Mouse (Mus musculus) lung, adult 18-20 months (tissue): Measurements from ENCODE around the gene Arntl2.
"Not testable (repeated sequence)": the region's sequence is repeated elsewhere in the genome, so short reads cannot be mapped to it uniquely, and the experiment has no call there.

Experiments
- DNase-seq, 2 experiments: peaks; one replicate each; pipeline ENCODE4 v3.0.0; 2022; ENCODE audit warnings: mixed read lengths in 2 of 2

Arntl2 gene

GRCm38 (mm10) chr6:146795924-146796545 lies at the start of gene Arntl2:
Gene Arntl2, plus strand, starts transcription at chr6:146796055.
- peak; percentile 65 to 69 for DNase-seq

- no peak for DNase-seq
Measured at GRCm38 (mm10) chr6:146746577-146746976, 49.3 kb upstream of the Arntl2 start.

GRCm38 (mm10) chr6:146747057-146747456 lies 48.8 kb upstream of the Arntl2 start:
- DNase-seq: no peak

GRCm38 (mm10) chr6:146748271-146748670 lies 47.6 kb upstream of the Arntl2 start:
- no peak for DNase-seq

- peak; percentile 39 to 63 for DNase-seq
Measured at GRCm38 (mm10) chr6:146751671-146752070, 44.2 kb upstream of the Arntl2 start.

- DNase-seq: no peak
Measured at GRCm38 (mm10) chr6:146752178-146752577, 43.7 kb upstream of the Arntl2 start.

DNA sequence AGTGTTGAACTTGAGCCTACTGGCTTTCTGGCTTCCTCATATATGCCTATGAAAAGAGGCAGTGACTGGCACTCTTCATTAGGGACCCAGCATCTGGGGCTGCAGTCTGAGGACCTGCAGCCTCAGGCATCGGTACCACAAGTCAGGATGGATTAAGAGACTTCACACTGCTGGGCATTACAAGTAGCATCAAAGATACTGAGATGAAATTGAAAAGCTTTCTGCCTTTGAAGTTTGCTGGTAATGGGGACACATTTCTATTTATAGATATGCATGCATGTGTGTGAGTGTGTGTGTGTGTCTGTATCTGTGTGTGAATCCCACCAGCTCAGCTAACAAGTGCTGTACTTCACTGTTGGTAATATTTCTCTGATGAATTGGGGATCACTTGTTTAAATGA lies 43.2 kb upstream of the Arntl2 start:
- DNase-seq: no peak

DNA sequence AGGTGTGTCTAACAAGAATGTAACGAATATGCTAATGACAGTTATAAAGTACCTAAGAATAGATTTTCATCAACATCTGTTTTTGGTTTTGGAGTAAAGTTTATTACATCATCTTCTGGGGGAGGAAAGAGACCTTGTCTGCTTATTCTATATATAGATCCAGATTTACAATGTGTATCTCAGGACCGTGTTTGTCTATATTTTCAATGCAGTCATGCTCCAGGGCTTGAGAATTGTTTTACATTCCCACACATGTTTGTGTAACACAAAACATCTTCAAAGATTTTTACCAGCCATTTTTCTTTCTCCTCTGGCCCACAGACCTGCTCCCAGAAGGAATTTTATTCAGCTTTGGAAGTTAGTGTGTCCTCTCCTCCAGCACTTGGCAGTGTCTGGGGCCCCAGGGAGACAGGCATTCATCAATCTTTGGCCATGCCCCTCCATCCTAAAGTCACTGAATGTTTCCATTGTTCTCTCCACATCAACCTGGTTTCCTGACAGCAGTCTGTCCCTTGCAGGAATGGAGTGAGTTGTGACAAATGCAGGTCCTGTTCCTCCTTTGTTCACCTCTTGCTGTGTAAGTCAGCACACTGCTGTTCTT lies 42.2 kb upstream of the Arntl2 start:
- no peak for DNase-seq

GRCm38 (mm10) chr6:146755136-146755535 lies 40.7 kb upstream of the Arntl2 start:
- no peak for DNase-seq

- DNase-seq: no peak
Measured at GRCm38 (mm10) chr6:146755679-146756078, 40.2 kb upstream of the Arntl2 start.

DNA sequence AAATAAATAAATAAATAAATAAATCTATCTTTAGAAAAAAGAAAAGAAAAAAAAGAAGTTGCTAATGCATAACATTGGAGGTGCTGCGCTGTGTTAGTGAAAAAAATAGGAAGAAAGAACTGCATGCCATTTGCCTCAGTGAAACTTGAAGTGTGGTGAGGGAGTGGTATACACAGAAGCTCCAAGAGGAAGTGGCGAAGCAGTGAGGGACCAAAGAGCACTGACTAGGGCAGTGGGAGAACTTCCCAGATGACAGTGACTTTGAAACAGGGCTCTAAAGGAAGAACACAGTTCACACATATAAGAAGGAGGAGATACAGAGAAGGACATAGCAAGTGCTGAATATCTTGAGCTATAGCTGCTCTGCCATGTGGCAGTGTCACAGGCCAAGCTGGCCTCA lies 36.8 kb upstream of the Arntl2 start:
- no peak for DNase-seq

DNA sequence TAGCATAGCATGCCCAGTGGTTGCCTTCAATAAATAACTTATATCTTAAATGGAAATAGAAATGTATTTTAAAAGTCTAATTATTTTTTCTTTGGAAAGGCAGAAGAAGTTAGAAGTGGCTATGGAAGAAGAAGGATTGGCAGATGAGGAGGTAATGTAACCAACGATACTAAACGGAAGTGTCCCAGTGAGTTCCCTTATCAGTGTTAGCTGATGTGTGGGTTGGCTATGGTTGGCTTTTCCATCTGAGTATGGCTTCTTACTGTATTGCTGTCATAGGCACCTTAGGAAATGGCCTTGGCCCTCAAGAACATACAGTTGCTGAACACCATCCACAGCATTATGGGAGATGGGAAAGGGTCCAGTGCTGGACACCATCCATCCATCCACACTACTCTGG lies 35.8 kb upstream of the Arntl2 start:
- DNase-seq: no peak

- DNase-seq: no peak
Measured at GRCm38 (mm10) chr6:146760736-146761135, 35.1 kb upstream of the Arntl2 start.

- DNase-seq: no peak
Measured at GRCm38 (mm10) chr6:146762264-146762898, 33.5 kb upstream of the Arntl2 start.

DNA sequence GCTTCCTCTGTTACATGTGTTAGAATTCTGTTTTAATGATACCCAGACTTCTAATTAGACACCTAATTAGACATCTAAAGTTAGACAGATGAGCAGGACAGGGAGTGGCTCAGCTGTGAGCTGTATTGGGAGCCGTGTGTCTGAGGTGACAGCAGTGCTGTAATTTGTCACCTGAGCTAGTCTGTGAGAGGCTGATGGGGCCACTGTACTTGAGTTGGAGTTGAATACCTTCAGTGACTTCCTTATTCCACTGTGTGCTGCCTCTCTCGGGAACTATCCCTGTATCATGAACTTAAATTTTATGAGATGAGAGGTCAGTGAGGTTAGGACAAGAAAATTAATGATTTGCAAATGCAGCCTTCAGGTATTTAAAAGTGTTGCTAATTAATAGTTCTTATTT lies 31.3 kb upstream of the Arntl2 start:
- DNase-seq: no peak

- DNase-seq: no peak
Measured at GRCm38 (mm10) chr6:146765270-146765669, 30.6 kb upstream of the Arntl2 start.

DNA sequence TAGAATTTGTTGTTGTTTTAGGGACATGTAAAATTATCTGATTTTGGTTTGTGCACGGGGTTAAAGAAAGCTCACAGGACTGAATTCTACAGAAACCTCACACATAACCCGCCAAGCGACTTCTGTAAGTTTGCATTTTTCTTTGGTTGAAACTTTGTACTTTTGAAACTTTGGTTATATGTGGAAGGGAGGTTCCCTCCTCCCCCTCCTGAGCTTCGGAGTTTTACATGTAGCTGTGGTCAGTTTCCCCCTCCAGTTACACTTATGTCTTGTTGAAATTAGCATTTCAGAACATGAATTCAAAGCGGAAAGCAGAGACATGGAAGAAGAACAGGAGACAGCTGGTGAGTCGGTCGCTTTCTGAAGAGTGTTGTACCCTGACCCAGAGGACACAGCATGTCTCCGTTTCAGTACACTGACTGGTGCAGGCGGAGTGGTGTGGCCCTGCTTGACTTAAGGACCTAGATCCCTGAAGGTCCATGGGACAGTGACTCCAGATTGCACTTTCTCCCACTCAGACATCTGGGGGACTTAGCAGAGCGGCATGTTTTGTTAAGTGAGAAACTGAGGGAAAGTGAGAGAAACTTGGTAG lies 26.9 kb upstream of the Arntl2 start:
- no peak for DNase-seq

GRCm38 (mm10) chr6:146770005-146770745 lies 25.7 kb upstream of the Arntl2 start:
- no peak for DNase-seq

DNA sequence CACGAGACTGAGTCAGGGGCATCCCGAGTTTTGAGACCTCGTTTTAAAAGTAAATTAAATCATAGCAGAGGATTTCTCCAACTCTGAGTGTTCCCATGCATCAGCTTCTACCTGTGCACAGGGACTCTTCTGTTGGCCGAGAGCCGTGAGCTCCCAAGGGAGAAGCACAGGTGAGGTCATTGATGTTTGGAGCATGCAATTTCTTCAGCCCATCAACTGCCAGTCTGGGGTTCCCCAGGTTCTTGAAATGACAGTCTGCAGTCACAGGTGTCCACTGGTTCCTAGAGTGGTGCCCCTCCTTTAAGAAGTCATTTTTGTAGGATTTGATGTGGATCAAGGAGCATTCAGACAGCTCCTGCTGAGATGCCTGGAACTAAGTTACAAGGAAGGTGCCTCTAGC lies 25.0 kb upstream of the Arntl2 start:
- DNase-seq: no peak

DNA sequence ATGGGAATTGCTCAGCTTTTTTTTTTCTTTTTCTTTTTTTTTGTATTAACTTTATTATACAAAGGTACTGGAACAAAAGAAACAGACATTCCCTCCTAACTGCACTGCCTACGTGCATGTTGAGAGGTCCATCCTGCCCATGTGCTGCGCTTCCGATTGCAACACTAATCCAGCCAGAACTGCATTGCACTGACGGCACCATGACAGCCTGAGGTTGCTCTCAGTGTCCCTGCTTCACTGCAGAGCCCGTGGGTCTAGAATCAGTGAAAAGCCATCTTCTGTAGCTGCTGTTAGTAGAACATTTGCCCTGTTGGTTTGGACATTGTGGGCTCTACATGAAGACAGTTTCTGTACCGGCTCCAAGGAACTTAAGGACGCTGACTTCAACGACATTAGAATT lies 20.0 kb upstream of the Arntl2 start:
- not testable (repeated sequence) for DNase-seq

DNA sequence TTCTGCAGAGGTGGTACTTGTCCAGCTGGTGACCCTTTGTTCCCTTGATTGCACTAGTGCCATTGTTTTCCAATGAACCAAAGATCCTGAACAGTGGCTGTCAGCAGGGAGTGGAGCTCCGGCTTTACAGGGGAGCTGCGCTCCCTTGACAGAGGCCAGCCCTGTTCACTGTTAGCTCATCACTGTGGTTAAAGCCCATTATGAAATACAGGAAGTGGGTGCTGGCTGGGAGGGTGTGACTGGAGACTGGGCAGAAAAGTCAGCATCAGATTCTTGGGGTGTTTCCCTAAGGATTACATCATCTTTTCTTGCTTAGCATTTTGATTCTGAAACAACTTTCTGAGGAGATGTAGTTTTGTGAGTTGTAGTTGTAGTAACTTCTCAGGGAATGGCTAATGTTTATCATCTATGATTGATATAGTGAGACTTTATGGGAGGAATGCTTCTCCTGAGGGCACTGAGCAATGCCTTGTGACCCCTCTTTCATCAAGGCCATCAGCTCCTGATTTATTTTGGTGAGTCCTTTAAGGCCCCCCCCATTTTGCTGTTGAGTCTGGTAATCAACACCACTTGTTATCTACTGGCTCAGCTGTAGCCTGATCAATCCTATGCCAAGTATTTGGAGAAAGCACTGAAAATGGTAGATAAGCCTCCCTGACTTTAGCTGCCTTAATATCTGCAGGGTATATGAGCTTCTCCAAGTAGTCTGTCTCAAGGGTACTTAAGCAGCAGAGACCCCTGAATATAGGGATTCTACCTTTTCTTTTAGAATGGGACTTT lies 19.1 kb upstream of the Arntl2 start:
- peak; percentile 52 to 76 for DNase-seq

- no peak for DNase-seq
Measured at GRCm38 (mm10) chr6:146778055-146778454, 17.8 kb upstream of the Arntl2 start.
